Mouse (Mus musculus): ENCODE data around the gene Sik2. TPM values are rescaled to one million over a fixed set of nuclear protein-coding genes. Genes with fewer than 3 reads are reported as not detected.

Sik2 gene
- total and polyA plus RNA-seq, 2 experiments from 2014 or later: 9.1 to 23.9 TPM

DNA sequence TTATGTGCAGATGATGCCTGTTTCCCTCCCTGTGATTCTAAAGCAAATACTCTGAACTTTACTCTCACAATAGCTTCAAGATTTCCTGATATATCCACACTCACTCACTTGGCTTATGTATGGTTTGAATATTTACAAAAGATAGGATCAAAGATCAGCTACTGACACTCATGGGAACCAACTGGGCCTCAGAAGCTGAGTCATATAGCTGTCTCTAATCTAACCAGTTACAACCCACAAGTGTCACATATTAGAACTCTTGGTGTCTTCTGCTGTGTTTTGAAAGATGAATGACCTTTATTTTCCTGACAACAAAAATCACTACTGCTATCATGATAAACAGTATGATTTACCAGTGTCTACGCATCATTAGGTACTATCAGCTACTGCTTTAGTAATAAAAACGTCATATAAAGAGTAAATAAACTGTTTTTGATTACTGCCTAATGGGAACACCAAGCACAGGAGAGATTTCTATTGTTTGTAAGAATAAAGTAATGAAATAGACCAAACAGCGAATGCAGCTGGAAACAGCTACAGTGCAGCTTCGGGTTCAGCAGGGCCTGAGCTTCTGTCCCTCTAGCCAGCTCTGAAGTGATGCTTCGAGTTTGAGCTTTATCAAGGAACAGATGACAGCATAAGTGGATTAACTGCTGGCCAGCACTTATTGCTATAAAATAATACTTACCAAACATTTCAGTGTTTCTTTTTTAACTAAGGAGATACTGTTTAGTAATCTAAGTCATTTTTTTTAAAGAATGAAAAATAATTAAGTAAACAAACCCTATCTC is 86.3 kb downstream of the Sik2 start:
- Histone ChIP-seq H3K4me2 (ENCODE audit: low read depth, low read length) (no peak overlapping the region), H3K9me3 (replicated peaks; ENCODE audit: control insufficient read depth, low read length) (no peaks in the 10 kb centered on the region), H3K4me3 (ENCODE audit: low read depth, low read length) (no peak overlapping the region), H3K4me1 (ENCODE audit: control insufficient read depth, insufficient read depth) (peaks cover 9% of the 10 kb centered on the region), H3K27me3 (ENCODE audit: control insufficient read depth, insufficient read depth, low read length) (no peaks in the 10 kb centered on the region), H3K27ac (ENCODE audit: low read depth) (no peak overlapping the region), H3K36me3 (replicated peaks; ENCODE audit: control insufficient read depth, insufficient read depth, low read length) (peaks cover 1% of the 10 kb centered on the region; the same call in 1 of the 2 replicates), H3K9ac (replicated peaks; ENCODE audit: low read depth, low read length) (no peak overlapping the region)
- DNase-seq (ENCODE audit: low spot score) (no peak), ATAC-seq (ENCODE audit: insufficient read depth, low read depth) (no peak)
- TF ChIP-seq EP300 (IDR thresholded peaks at IDR 0.05; ENCODE audit: low read depth) (no peak), CTCF (IDR thresholded peaks at IDR 0.05; ENCODE audit: low read depth) (no peak)
- WGBS: 53% methylated on average over 5 of the region's 5 CpGs

- H3K4me3 ChIP-seq (ENCODE audit: low read depth, low read length): no peak overlapping the region
- no peak for TF ChIP-seq EP300 (IDR thresholded peaks at IDR 0.05; ENCODE audit: low read depth)
- no peak for TF ChIP-seq CTCF (IDR thresholded peaks at IDR 0.05; ENCODE audit: low read depth)
- H3K36me3 ChIP-seq (replicated peaks; ENCODE audit: control insufficient read depth, insufficient read depth, low read length): no peaks in the 10 kb centered on the region
- WGBS: 68% methylated on average over 3 of the region's 3 CpGs
- H3K4me1 ChIP-seq (ENCODE audit: control insufficient read depth, insufficient read depth): peaks cover 9% of the 10 kb centered on the region
- DNase-seq (ENCODE audit: low spot score) (peak; percentile 24), ATAC-seq (ENCODE audit: insufficient read depth, low read depth) (peak; percentile 75)
- no peak overlapping the region for H3K27ac ChIP-seq (ENCODE audit: low read depth)
- H3K9ac ChIP-seq (replicated peaks; ENCODE audit: low read depth, low read length): no peak overlapping the region
- H3K27me3 ChIP-seq (ENCODE audit: control insufficient read depth, insufficient read depth, low read length): no peaks in the 10 kb centered on the region
- H3K4me2 ChIP-seq (ENCODE audit: low read depth, low read length): no peak overlapping the region
- no peaks in the 10 kb centered on the region for H3K9me3 ChIP-seq (replicated peaks; ENCODE audit: control insufficient read depth, low read length)
Measured at GRCm38 (mm10) chr9:50920933-50921895, 87.7 kb downstream of the Sik2 start.

DNA sequence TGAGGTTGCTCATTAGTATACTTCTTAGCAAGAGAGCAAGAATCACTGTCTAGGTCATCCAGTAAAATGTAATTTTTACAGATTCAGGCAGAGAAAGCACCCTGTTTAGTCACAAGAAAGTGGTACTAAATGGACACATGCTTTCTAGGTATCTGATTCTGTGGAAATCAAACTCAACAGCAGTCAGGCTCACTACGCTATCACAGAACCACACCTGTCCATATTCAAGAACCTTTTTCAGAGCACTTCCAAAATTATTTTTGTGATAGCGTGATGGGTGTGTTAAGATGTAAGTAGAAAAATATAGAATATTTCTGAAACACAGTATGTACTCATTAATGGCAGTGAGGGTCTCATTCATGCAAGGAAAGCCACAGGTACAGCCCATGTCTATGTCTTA is 89.3 kb downstream of the Sik2 start:
- no peak overlapping the region for H3K4me2 ChIP-seq (ENCODE audit: low read depth, low read length)
- H3K9ac ChIP-seq (replicated peaks; ENCODE audit: low read depth, low read length): no peak overlapping the region
- H3K4me3 ChIP-seq (ENCODE audit: low read depth, low read length): no peak overlapping the region
- peaks cover 5% of the 10 kb centered on the region; the same call in 1 of the 2 replicates for H3K36me3 ChIP-seq (replicated peaks; ENCODE audit: control insufficient read depth, insufficient read depth, low read length)
- H3K9me3 ChIP-seq (replicated peaks; ENCODE audit: control insufficient read depth, low read length): no peaks in the 10 kb centered on the region
- DNase-seq (ENCODE audit: low spot score) (no peak), ATAC-seq (ENCODE audit: insufficient read depth, low read depth) (no peak)
- WGBS: 95% methylated on average over 2 of the region's 2 CpGs
- H3K27me3 ChIP-seq (ENCODE audit: control insufficient read depth, insufficient read depth, low read length): no peaks in the 10 kb centered on the region
- TF ChIP-seq CTCF (IDR thresholded peaks at IDR 0.05; ENCODE audit: low read depth) (no peak), EP300 (IDR thresholded peaks at IDR 0.05; ENCODE audit: low read depth) (no peak)
- H3K4me1 ChIP-seq (ENCODE audit: control insufficient read depth, insufficient read depth): peaks cover 4% of the 10 kb centered on the region; the same call in 1 of the 2 replicates
- no peak overlapping the region for H3K27ac ChIP-seq (ENCODE audit: low read depth)

GRCm38 (mm10) chr9:50918131-50918530 is 90.7 kb downstream of the Sik2 start:
- no peak for TF ChIP-seq CTCF (IDR thresholded peaks at IDR 0.05; ENCODE audit: low read depth)
- no peak for TF ChIP-seq EP300 (IDR thresholded peaks at IDR 0.05; ENCODE audit: low read depth)
- Histone ChIP-seq H3K27me3 (ENCODE audit: control insufficient read depth, insufficient read depth, low read length) (no peaks in the 10 kb centered on the region), H3K4me3 (ENCODE audit: low read depth, low read length) (no peak overlapping the region), H3K27ac (ENCODE audit: low read depth) (no peak overlapping the region), H3K9me3 (replicated peaks; ENCODE audit: control insufficient read depth, low read length) (no peaks in the 10 kb centered on the region), H3K4me2 (ENCODE audit: low read depth, low read length) (no peak overlapping the region), H3K9ac (replicated peaks; ENCODE audit: low read depth, low read length) (no peak overlapping the region), H3K36me3 (replicated peaks; ENCODE audit: control insufficient read depth, insufficient read depth, low read length) (peaks cover 9% of the 10 kb centered on the region), H3K4me1 (ENCODE audit: control insufficient read depth, insufficient read depth) (peaks cover 4% of the 10 kb centered on the region; the same call in 1 of the 2 replicates)
- 90% methylated on average over 3 of the region's 3 CpGs for WGBS
- DNase-seq (ENCODE audit: low spot score) (no peak), ATAC-seq (ENCODE audit: insufficient read depth, low read depth) (no peak)

DNA sequence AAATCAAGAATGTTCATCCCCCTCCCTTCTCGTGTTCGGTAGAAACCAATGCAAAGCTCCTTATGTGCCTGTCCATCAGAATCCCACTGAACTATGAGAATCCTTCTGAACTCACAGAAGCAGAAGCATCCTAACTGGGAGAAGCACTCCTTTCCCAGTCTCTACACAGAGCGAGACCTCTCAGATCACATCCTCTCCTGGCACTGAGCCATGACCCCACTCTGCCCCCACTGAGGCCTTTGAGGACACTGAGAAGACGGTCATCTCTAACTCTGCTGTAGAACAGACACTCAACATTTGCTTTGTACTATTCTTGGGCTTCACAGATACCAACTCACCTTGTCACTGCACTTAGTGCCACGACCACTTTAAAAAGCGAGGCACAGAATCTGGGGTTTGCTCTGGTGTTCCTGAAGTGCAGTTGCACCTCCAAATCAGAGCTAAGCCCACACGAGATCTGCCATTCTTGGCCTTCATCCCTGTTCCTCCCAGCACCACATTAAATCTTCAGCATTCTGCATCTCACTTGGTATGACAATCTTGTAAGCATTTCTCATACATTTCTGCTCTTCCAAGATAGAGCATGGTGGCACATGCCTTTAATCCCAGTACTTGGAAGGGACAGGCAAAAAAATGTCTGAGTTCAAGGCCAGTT is 96.9 kb downstream of the Sik2 start:
- no peak overlapping the region for H3K4me2 ChIP-seq (ENCODE audit: low read depth, low read length)
- TF ChIP-seq EP300 (IDR thresholded peaks at IDR 0.05; ENCODE audit: low read depth) (no peak), CTCF (IDR thresholded peaks at IDR 0.05; ENCODE audit: low read depth) (no peak)
- ATAC-seq (ENCODE audit: insufficient read depth, low read depth) (no peak), DNase-seq (ENCODE audit: low spot score) (no peak)
- no peaks in the 10 kb centered on the region for H3K27me3 ChIP-seq (ENCODE audit: control insufficient read depth, insufficient read depth, low read length)
- no peak overlapping the region for H3K27ac ChIP-seq (ENCODE audit: low read depth)
- no peak overlapping the region for H3K4me3 ChIP-seq (ENCODE audit: low read depth, low read length)
- peaks cover 28% of the 10 kb centered on the region for H3K36me3 ChIP-seq (replicated peaks; ENCODE audit: control insufficient read depth, insufficient read depth, low read length)
- no peaks in the 10 kb centered on the region for H3K9me3 ChIP-seq (replicated peaks; ENCODE audit: control insufficient read depth, low read length)
- WGBS: 64% methylated on average over 7 of the region's 7 CpGs
- peaks cover 4% of the 10 kb centered on the region; the same call in 1 of the 2 replicates for H3K4me1 ChIP-seq (ENCODE audit: control insufficient read depth, insufficient read depth)
- H3K9ac ChIP-seq (replicated peaks; ENCODE audit: low read depth, low read length): no peak overlapping the region

Measured in heart, postnatal 0 days (tissue).